Mouse (Mus musculus) frontal cortex, postnatal 10 days (tissue): Measurements from ENCODE around the gene Mettl16.

Source experiments
- DNase-seq, 2 experiments: peaks; one replicate each; pipeline ENCODE4 v3.0.0; 2022; ENCODE audit warnings: low spot score in 2 of 2, mixed read lengths in 1 of 2

Gene Mettl16

DNA sequence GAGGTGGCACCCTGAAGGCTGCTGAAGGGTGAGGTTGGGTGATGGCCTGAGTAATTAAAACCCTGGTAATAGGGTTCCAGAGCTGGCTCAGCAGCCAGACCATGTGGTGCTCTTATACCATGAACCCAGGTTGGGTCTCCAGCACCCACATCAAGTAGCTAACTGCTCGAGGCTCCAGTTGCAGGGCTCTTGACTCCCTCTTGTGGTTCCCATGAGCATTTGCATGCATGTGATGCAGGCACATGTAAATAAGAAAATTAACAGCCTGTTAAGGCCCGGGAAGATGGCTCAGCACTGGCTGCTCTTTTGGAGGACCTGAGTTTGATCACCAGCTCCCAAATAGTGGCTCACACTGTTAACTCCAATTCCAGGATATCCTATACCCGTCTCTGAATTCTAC is 75.2 kb downstream of the Mettl16 start:
- no peak for DNase-seq

DNA sequence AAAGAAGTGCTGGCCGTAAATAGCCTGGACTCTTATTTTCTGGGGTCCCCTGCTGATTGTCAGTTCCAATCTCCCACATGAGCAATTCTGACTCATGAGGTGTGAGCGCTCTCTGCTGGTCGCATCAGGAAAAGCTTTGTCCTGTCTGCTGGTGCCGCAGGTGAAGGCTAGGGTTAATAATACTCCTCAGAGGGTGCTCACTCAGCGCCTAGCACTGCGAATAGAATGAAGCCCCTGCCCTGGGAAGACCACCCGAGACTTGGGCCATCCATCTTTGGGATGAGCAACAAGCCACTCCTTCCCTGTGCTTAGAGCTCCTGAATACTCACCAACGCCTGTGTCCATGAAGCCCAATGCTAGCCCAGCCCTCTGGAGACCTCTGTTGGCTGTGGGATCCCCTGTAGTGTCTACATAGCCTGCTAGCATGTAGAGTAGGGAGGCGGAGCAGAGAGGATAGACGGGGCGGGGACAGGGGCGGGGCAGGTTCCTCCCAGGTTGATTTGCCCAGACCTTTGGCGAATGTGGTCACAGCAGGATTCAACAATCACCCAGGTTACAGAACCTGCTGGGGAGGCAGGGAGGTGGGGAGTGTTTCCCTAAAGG is 77.4 kb downstream of the Mettl16 start:
- DNase-seq: peak in 1 of 2 experiments; percentile 64

DNA sequence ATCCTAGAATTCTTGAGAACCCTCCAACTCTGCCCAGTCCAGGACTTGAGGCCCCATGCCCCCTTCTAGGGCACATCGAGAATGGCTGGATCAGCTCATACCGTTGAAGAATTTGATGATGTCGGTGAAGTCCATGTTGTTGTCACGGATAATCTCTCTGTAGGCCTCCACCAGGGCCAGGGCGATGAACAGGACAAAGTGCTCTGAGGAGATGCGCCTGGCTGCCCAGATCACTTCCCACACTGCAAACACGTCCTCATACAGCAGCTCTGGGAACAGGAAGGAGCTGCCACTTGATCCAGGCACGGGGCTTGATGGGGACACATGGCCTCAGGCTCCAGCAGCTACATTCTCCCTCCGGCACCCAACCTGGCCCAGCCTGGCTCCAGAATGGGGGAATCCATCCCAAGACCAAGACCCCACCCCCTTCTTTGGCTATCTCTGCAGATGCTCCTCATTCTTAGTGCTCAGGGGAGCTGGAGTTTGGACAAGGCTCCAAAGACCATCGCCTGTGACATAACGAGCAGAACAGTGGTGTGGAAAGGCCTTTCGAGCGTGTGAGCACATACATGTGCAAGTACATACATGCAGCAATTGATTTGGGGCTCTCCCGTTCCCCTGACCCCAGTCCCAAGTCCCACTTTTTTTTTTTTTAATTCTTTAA is 80.5 kb downstream of the Mettl16 start:
- no peak for DNase-seq

DNA sequence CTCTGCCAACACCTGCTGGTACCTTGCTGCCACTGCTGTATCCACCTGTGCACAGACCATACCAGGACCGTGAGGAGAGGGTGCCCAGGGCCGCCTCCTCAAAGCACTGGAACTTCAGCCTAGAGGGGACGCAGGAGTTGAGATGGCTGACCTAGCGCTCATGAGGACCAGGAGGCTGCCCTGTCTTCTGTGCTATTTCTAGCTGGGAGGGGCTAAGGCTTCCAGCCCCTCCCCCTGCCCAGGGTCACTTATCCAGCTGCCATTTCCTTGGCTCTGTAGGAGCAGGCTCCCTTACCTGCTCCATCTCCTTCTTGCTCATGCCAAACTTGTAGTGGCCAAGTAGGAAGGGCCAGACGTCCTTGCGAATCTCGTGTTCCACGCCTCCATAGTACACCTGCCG is 87.1 kb downstream of the Mettl16 start:
- no peak for DNase-seq

DNA sequence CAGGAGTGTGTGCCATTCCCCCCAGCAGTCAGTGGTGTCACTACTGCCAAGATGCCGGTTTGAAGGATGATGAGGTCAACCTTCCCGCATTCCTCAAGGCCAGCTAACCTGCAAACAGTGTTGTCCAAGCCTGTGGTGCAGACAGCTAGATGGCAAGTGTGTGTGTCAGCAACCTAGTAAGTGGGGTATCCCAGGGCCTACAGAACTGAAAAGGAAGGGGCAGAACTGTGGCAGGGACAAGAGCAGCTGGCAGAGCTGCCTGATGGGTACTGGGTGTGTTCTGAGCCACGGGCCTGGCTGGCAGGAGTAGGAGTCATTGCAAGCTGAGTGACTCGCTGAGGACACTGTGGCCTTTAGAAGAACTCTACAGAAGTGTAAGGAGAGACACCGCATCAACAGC is 91.5 kb downstream of the Mettl16 start:
- DNase-seq: no peak

DNA sequence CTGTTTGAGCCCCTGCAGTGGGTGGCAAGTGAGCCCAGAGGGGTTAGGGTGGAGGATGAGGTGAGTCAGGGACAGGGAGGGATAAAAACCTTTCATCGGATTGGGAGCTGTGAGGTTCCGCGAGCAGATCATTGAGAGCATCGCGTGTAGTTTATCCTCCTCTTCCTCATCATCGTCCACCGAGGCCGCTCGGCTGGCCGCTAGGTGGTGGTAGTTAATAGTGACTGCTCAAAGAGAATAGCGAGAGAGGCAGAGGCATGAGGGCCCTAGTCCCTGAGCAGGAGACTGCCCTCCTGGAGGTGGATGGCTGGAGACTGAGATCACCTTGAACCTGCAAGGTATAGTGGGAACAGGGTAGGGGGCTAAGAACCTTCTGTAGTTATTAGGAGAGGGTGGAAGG is 92.8 kb downstream of the Mettl16 start:
- no peak for DNase-seq

DNA sequence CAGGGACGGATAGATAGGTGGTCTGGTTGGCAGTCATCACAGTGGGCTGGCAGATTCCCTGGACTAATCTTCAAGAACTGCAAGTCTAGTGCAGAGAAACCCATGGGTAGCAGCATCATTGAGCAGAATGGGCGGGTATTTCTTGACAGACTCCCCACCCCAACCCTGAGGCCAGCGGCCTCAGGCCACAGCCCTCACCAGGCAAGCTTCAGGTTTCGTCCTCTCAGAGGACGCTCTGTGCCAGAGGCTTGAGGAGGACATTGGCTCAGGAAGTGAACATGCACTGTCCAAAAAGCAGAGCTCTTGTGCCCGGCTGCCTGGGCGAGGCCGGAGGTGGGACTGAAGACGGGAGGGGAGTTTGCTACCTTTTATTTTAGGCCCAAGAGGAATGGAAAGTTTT is 93.8 kb downstream of the Mettl16 start:
- DNase-seq: no peak

DNA sequence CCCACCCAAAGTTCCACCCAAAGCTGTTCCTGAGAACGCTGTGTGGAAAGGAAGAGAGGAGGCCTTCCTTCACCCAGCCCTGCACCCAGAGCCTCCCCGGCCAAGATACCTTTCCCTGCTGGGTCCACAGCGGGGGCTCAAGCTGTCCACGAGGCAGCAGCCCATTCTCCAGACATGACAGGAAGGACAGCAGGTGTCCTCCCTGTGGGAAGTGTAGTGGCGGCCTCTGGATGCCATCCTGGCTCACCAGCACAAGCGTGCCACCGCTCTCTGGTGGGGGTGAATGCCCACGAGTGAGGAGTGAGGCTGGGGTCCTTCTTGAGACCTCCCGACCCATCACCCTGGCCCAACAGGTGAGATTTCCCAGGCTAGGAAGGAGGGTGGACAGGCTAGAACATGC is 94.6 kb downstream of the Mettl16 start:
- no peak for DNase-seq

DNA sequence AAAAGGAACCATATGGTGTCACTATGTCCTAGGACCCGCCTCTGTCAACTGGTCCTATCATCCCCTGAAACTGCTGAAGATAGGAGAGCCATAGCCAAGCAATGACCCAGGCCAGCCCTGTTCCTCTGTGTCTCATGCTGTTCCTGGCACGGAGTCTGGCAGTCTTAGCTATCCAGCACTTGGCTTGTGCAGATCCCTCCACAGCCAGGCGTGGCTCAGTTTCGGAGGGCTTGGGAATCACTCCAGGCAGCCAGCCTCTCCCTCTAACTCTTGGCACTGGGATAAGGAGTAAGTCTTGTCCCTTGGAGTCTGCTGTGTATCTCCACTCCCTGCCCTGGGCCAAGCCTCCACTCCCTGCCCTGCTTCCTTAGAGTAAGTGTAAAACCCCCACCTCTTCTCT is 96.0 kb downstream of the Mettl16 start:
- DNase-seq: peak in 1 of 2 experiments; percentile 42

DNA sequence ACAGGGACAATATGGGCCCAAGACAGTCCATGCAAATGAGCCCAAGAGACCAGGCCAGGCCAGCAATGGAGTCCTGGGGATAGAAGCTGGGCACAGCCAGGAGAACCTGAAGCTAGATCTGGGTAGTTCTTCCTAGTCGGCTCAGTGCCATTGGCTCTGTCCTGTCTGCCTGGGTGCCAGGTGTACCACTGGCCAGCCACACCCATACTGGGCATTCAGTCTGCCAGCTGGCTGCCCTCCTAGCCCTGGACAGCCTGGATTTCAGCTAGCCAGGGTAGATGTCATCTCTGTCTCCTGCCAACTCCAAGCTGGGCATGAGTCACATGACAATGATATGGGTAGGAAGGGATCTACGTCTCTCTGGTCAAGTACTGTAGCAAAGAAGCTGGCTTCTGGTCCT is 96.6 kb downstream of the Mettl16 start:
- DNase-seq: no peak

DNA sequence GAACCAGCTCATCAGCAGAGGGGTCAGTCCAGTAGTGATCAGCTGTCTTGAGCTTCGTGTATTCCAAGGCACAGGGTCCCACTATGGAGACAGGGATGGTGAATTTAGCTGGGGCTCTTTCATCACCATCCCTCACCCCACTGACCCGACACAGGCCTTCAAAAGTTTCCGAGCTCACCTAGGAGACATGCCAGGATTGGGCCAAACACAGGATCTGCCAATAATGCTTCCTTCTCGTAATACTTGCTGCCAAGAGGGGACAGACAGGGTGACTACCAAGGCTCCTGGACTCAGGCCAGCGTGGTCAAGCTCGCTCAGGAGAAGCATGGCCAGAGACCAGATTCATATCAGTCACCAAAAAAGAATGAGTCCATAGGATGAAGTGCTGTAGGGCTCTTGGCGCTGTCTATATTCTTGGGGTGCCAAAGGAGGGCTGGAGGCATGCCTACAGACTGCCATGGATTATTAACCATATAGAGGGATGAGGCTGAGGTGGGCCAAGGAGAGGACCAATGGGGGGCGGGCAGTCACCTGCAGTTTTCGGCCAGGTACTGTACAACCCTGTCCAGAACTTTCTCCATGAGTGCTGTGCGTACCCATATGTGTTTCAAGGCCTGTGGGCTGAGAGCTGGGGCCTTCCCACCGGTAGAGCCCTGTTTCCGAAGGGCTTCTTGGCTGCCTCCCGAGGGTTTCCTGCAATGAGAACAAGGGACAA is 97.6 kb downstream of the Mettl16 start:
- no peak for DNase-seq

DNA sequence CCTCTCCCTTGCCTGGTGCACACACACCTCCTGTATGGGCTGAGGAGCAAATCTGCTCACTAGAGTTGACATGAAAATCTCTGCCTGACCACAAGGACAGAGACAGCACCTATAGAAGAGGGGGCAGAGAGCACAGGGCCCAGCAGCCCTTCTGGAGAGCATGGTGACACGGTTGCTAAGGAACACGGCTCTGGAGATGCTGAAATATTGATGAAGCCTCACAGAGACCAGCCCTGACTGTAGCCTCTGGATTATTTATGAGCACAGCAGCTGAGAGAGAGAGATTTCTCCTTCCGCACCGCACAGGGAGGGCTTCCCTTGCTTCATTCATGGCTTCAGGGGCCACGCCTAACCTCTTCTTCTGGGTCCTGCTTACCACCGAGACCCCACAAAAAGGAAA is 99.0 kb downstream of the Mettl16 start:
- DNase-seq: no peak

DNA sequence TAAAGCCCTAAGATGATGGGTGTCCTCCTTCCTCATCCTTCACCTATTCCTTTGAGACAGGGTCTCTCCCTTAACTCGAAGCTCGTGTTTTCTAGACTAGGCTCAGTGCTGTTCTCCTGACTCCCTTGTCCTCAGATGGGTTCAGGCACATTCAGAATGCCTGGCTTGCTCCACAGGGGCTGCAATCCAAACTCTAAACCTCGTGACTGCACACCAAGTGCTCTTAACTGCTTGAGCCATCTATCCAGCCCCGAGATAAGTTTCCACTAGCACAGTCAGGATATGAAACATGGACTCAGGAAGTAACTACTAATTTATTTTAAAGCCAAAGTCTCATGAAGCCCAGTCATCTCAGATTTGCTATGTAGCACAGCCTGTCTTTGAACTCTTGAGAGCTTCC is 99.9 kb downstream of the Mettl16 start:
- no peak for DNase-seq

DNA sequence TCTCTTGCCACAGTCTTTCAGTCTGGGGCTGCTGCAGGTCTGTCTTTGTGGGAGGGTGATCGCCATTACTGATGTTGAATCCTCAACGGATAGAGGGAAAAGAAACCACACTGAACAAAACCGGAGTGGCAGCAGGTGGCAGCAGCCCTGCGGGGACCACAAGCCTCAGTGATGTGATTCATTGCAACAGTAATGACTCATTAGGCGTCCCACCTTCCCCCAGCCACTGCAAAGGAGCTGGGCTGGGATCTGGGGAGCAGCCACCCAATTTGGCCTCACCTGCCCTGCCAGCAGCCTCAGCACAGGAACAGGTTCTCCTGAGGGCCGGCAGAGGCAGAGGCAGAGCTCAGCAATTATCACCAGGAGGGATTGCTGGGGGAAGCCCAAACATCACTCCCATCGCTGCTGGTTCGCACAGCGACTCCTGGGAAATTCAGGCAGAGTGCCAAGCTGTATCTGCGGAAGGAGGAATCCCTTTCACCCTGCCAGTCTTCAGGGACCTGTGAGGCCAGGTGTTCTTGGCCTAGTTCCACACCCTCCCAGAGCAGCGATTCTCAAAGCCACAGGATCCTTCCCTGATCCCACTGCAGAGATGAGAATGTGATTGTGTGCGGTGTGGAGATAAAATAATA is 100.5 kb downstream of the Mettl16 start:
- peak in 1 of 2 experiments; percentile 40 for DNase-seq

DNA sequence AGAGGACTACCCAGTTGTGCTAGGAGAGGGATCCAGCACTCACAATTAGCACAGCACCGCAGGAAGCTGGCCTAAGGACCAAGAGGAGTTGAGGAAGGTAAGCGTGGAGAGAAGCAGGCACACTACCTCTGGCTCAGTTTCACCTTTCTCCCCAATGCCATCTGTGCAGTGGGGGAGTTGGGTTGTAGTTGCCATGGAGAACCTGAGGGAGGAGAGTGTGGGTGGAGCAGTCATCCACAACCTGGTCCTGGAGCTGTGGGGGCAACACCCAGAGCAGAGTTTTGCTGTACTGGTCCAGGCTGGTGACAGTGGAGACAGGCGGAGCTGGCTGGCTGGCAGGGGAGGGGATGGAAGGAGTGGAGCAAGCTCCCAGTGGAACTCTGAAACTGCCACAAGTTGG is 104.0 kb downstream of the Mettl16 start:
- no peak for DNase-seq

DNA sequence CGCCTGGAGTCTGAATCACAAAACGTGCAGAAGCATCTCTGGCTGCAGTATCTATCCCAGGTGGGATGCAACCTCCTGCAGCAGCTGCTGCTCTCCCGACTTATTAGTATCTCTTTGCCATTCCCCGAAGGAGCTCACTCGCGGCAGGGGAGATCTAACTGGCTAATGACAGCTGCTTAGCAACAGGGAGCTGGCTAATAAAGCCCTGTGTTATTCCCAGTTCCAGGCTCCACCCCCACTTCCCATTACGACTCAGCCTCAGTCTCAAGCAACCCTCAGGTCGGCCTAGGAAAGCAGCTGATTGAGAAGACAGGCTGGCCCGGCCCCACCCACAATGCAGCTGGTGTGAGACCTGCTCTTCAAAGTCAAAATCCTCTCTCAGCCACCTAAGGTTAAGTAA is 106.2 kb downstream of the Mettl16 start:
- DNase-seq: peak; percentile 67 to 69
